Mouse (Mus musculus): ENCODE results near the gene Arcn1. TPM values are rescaled to one million over a fixed set of nuclear protein-coding genes. Genes with fewer than 3 reads are reported as not detected.

Gene Arcn1
- 147 and 168 TPM in 2 replicates for polyA plus RNA-seq (2015; fragmentation: Nextera tagmentation; extraction: Ambion mirVana)

DNA sequence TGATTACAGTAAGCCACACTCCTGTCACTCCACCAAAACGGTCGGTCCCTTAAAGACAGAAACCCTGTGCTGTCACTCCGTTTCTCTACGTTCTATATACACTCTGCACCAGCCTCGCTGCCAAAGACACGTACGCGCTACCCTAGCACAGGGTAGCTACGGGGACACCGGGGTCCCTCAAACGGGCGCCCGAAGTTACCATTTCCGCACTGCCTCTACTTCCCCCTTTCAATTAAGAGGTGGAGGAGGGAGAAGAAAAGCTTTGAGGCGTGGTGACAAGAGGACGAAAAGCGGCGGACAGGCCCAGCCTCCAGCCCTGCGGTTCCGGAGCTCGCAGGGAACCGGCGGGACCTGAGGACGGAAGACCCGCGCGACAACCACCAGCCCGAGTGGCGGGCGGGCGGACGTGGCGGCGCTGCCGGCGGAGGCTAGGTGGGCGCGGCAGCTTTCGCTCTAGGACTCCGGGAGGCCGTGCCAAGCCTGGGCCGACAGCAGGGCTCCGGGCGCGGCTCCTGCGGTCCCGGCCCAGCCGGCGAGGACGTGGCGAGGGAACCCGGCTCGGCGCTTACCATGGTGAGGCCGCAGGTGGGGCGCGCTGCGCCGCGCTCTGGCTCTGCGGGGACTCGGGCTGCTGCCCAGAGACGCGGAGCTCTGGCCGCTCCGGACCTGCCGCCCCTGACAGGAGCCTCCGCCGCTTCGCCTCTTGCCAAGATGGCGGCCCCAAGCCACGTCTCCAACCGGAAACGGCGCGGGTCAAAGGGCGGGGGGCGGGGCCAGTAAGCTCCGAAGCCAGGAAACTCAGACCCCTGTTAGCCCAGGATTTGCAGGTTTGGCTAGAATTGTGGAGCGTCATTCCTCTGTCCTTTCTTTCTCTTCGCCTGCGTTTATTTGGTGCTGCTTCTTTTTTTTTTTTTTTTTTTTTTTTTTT lies at the start of gene Arcn1, which contains the start of gene Ift46:
Gene Arcn1 (minus strand): TSS at position 745 of the 928 bp plus-strand sequence.
Gene Ift46 (plus strand): TSS at position 808 of the 928 bp plus-strand sequence.
- Histone ChIP-seq H3K9me3 (no peaks in the 10 kb centered on the region), H3K36me3 (no peaks in the 10 kb centered on the region), H3K4me2 (peak within 1 kb of the TSS; percentile 81), H3K27ac (replicated peaks) (peak within 1 kb of the TSS; percentile 96), H3K27me3 (no peaks in the 10 kb centered on the region), H3K4me1 (replicated peaks) (peaks cover 30% of the 10 kb centered on the region), H3K9ac (peak within 1 kb of the TSS; percentile 96), H3K4me3 (peak within 1 kb of the TSS; percentile 99)
- peak; percentile 92 for ATAC-seq (ENCODE audit: low read depth)
- under 1% methylated on average over 73 of the region's 82 CpGs for WGBS

DNA sequence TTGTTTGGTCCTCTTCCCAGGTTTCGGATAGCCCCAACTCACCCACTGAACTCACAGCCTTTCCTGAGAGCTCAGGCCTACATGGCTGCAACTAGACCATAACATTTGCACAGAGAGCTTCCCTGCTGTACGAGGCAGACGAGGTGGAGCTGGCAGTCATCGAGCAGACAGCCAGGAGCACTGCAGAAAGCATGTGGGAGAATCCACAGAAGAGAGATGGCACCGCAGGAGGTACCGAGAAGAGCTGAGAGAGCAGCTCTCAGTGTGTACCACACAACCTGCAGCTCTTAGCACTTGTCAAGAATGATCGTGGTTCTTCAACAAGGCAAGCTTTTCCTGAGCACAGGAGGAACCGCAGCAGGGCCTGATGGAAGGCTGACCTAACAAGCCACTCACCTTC lies 46.5 kb upstream of the Arcn1 start:
- Histone ChIP-seq H3K4me2 (no peak overlapping the region), H3K9me3 (no peaks in the 10 kb centered on the region), H3K4me1 (replicated peaks) (no peaks in the 10 kb centered on the region), H3K9ac (no peak overlapping the region), H3K4me3 (no peak overlapping the region), H3K27me3 (no peaks in the 10 kb centered on the region), H3K27ac (replicated peaks) (no peak overlapping the region), H3K36me3 (peaks cover 100% of the 10 kb centered on the region)
- no peak for ATAC-seq (ENCODE audit: low read depth)
- 95% methylated on average over 8 of the region's 8 CpGs for WGBS

DNA sequence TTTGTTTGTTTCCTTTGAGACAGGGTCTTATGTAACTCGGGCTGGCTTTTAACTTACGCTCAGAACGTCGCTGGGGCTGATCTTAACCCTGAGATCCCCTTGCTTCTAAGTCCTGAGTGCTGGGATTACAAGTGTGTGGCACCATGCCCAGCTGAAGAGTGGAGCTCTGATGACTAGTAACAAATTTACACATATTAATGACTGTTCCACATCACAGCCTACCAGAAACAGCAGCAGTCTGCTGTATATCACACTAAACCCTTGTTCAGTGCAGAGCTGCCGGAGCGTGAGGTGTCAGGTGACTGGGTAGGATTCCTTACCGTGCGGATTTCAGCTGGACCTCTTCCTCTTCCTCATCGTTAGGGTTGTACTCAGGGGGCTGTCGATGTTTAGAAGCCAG lies 42.7 kb upstream of the Arcn1 start:
- ATAC-seq (ENCODE audit: low read depth): no peak
- no peaks in the 10 kb centered on the region for H3K27me3 ChIP-seq
- no peak overlapping the region for H3K4me3 ChIP-seq
- H3K4me2 ChIP-seq: no peak overlapping the region
- 94% methylated on average over 10 of the region's 10 CpGs for WGBS
- H3K9me3 ChIP-seq: no peaks in the 10 kb centered on the region
- peaks cover 98% of the 10 kb centered on the region for H3K36me3 ChIP-seq
- H3K4me1 ChIP-seq (replicated peaks): no peaks in the 10 kb centered on the region
- no peak overlapping the region for H3K9ac ChIP-seq
- no peak overlapping the region for H3K27ac ChIP-seq (replicated peaks)

DNA sequence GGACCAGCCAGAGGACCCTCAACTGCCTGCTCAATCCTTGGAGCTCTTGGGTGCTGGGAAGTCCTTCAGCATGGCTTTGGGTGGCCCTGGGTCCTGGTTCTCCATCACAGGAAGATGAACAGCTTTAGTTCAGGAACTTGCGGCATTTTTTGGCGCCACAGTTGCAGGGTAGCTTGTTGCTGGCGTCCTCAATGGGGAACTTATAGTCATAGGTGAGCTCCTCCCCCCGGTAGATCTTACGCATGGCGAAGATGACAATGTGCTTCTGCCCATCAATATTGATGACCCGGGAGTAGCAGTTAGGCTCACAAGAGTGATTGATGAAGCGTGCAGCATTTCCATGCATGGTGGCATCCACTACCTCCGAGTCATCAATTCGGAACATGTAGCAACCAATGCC lies 40.1 kb upstream of the Arcn1 start:
- no peaks in the 10 kb centered on the region for H3K9me3 ChIP-seq

DNA sequence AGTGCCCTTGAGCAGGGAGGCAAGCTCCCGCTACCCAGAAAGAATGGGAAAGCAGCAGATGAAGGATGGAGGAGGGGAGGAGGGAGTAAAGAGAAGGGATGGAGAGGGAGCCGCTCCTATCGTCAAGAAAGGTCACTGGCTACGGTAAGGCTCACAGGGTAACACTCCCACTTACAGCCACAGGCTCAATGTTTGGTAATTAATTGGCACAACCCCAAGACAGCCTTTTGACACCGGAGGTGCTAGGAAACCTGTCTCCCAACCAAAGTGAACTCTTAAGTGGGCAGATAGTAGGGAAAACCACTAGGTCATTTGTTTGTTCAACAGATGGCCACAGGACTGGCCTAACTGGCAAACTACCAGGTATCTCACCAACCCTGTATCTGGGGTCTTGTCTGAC lies 39.5 kb upstream of the Arcn1 start:
- H3K27me3 ChIP-seq: no peaks in the 10 kb centered on the region
- no peak overlapping the region for H3K4me3 ChIP-seq
- ATAC-seq (ENCODE audit: low read depth): no peak
- H3K4me1 ChIP-seq (replicated peaks): no peaks in the 10 kb centered on the region
- no peak overlapping the region for H3K27ac ChIP-seq (replicated peaks)
- peaks cover 75% of the 10 kb centered on the region for H3K36me3 ChIP-seq
- H3K9ac ChIP-seq: no peak overlapping the region
- H3K9me3 ChIP-seq: no peaks in the 10 kb centered on the region
- 80% methylated on average over 5 of the region's 5 CpGs for WGBS
- H3K4me2 ChIP-seq: no peak overlapping the region

More for the DNA sequence above, 40.1 kb upstream of the Arcn1 start:
- Histone ChIP-seq H3K36me3 (peaks cover 82% of the 10 kb centered on the region), H3K4me3 (no peak overlapping the region), H3K9ac (no peak overlapping the region), H3K4me2 (no peak overlapping the region), H3K27me3 (no peaks in the 10 kb centered on the region), H3K27ac (replicated peaks) (no peak overlapping the region), H3K4me1 (replicated peaks) (no peaks in the 10 kb centered on the region)
- no peak for ATAC-seq (ENCODE audit: low read depth)
- 92% methylated on average over 10 of the region's 10 CpGs for WGBS

DNA sequence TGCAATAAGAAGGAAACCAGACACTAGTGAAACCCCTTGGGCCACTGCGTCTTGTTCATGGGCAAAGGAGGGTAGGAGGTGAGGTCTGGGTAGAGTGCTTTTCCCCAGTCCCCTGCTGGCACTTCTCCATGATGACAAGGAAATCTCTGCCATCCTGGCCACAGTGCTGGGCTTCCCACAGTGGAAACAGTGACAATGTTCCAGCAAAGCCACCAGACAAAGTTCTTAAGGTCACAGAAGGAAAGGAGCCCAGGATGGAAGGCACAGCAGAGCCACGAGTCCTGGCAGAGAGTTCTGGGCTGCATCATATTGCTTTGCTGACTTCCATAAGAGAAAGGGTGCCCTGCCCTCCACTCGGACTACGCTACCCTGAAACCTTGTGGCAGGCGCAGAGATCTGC lies 37.9 kb upstream of the Arcn1 start:
- Histone ChIP-seq H3K27ac (replicated peaks) (no peak overlapping the region), H3K9me3 (no peaks in the 10 kb centered on the region), H3K9ac (no peak overlapping the region), H3K4me3 (no peak overlapping the region), H3K36me3 (peaks cover 59% of the 10 kb centered on the region), H3K27me3 (peaks cover 11% of the 10 kb centered on the region), H3K4me2 (no peak overlapping the region), H3K4me1 (replicated peaks) (no peaks in the 10 kb centered on the region)
- no peak for ATAC-seq (ENCODE audit: low read depth)
- 94% methylated on average over 5 of the region's 5 CpGs for WGBS

DNA sequence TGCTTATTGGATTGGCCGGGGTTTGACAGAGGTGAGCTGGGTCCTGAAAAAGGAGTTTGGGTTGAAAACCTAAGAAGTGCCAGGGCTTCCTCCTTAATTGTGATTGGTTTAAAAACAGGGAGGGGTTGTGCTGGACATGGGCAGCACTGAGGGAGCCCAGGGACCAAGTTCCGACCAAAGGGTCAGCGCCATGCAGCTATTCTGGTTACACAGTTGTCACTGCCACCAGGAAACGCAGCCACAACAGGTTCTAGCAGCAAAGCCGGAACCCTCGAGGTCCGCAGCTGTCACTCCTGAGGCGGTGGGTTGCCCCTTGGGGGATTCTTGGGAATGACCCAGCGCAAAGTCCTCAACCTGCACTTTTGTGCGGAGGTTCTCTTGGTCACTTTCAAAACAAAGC lies 37.0 kb upstream of the Arcn1 start:
- Histone ChIP-seq H3K4me1 (replicated peaks) (peaks cover 8% of the 10 kb centered on the region), H3K36me3 (peaks cover 51% of the 10 kb centered on the region), H3K27me3 (peaks cover 14% of the 10 kb centered on the region), H3K27ac (replicated peaks) (no peak overlapping the region), H3K4me2 (no peak overlapping the region), H3K4me3 (no peak overlapping the region), H3K9ac (no peak overlapping the region), H3K9me3 (no peaks in the 10 kb centered on the region)
- 91% methylated on average over 10 of the region's 10 CpGs for WGBS
- no peak for ATAC-seq (ENCODE audit: low read depth)

DNA sequence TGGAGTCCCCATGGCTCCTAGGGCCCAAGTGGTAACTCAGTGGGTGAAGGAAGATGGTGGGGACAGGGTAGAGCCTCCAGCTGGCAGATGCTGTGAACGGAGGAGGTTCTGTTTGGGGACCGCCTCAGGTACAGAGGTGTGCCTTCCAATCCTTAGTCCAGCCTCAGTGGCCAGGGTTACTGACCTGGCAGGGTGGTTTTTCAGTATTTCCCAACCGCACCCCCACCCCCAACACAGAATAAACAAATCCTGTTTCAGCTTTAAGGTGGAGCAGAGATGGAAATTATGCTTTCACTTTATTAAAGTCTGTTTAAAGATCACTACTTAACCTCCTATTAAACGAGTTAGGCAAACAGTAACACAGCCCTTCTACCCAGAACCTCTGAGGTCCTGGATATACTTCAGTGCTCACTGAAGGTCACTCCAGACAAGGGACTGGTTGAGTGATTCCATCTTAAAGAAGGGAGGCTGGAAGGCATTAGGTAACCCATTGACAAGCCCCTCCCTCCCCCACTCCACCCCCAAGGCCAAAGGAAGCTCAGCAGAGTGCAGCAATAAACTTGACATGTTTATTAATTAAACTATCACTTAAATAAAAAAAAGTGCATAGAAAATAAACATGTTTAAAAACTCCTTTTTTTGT lies 35.3 kb upstream of the Arcn1 start, which contains the start of gene Ttc36:
Gene Ttc36 (minus strand): TSS at position 265 of the 643 bp plus-strand sequence.
- Histone ChIP-seq H3K9ac (no peak within 1 kb of the TSS), H3K27me3 (peaks cover 21% of the 10 kb centered on the region), H3K27ac (replicated peaks) (no peak within 1 kb of the TSS), H3K4me1 (replicated peaks) (peaks cover 22% of the 10 kb centered on the region), H3K36me3 (peaks cover 33% of the 10 kb centered on the region), H3K4me3 (no peak within 1 kb of the TSS), H3K4me2 (no peak within 1 kb of the TSS), H3K9me3 (no peaks in the 10 kb centered on the region)
- ATAC-seq (ENCODE audit: low read depth): no peak
- 78% methylated on average over 4 of the region's 4 CpGs for WGBS

DNA sequence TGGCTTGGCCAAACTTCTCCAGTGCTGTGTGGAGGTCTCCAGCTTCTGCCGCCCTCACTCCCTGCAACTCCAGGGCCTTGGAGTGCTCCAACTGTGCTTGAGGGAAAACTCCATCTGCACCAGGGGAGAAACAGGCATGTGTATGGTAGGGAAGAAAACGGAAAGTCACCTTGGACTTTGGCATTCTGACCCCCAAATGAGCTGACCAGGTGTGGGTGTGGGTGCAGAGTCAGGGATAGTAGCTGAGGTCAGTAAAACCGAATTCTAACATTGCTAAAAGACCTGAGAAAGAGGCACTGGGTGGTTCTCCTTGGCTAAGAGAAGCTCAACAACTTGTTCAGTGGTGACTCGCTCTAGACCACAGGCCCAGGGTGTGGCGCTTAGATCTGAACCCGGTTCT lies 34.0 kb upstream of the Arcn1 start:
- H3K9ac ChIP-seq: no peak overlapping the region
- WGBS: 82% methylated on average over 6 of the region's 6 CpGs
- no peaks in the 10 kb centered on the region for H3K9me3 ChIP-seq
- H3K27ac ChIP-seq (replicated peaks): no peak overlapping the region
- H3K36me3 ChIP-seq: peaks cover 21% of the 10 kb centered on the region
- ATAC-seq (ENCODE audit: low read depth): no peak
- H3K4me1 ChIP-seq (replicated peaks): peaks cover 22% of the 10 kb centered on the region
- H3K4me2 ChIP-seq: no peak overlapping the region
- H3K27me3 ChIP-seq: peaks cover 24% of the 10 kb centered on the region
- no peak overlapping the region for H3K4me3 ChIP-seq

DNA sequence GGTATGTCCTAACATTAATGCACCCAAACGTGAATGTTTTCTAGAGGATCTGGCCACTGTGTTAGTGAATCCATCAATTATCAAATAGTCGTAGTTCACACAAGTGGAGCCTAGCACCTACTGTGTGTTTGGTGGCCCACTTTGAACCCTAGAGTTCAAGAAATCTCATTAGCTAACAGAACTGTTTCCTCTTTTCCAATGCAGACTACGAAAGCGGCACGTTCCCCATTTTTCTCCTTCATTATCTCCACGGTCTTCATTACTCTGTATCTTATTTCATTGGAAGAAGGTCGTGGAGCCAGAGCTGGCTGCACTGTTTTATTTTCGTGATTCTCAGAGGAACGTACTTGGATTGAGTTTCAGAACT lies 32.3 kb upstream of the Arcn1 start:
- Histone ChIP-seq H3K27ac (replicated peaks) (no peak overlapping the region), H3K4me3 (peak overlapping the region; percentile 59), H3K4me2 (peak overlapping the region; percentile 94), H3K9me3 (no peaks in the 10 kb centered on the region), H3K36me3 (peaks cover 5% of the 10 kb centered on the region), H3K27me3 (peaks cover 24% of the 10 kb centered on the region), H3K4me1 (replicated peaks) (peaks cover 22% of the 10 kb centered on the region), H3K9ac (peak overlapping the region; percentile 75)
- no peak for ATAC-seq (ENCODE audit: low read depth)
- 45% methylated on average over 9 of the region's 9 CpGs for WGBS

DNA sequence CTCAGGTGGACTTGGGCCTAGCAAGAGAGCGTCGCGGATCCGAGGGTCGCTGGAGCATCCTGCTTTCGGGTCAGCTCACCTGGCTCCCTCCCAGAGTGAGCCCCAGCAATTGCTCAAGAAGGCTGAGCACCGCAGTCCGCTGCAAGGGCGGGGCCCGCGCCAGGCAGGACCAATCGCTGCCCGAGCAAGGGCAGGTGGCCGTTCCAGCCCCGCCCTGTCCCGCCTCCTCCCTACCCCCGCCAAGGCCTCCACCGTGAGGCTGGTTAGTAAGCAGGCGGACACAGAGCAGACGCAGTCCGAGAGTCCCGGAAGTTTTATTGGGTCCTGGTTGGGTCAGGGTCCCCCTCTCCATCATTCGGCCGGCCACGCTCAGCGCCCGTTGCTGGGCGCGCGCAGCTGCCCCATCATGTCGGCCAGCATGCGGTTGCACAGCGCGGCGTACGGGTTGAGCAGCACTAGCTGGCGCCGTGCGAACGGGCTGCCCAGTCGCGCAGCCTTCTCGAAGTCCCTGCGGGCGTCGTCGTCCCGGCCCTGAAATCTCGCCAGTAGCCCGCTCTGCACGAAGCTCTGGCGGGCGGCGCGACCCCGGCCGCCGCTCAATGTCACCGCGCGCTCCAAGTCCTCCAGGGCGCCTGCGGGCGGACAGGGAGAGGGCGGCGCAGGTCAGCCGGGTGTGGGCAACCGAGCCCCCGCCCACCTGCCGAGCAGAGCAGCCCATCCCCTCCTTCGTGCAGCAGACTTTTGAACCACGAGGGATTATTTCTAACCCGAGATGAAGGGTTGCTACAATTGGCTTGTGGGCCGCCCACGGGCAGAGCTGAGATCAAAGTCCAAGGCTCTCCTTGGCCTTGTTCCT lies 31.7 kb upstream of the Arcn1 start, which contains the start of gene Tmem25:
Gene Tmem25 (minus strand): TSS at position 206 of the 856 bp plus-strand sequence.
- H3K27ac ChIP-seq (replicated peaks): peak within 1 kb of the TSS; percentile 81
- H3K4me2 ChIP-seq: peak within 1 kb of the TSS; percentile 94
- peak within 1 kb of the TSS; percentile 59 for H3K4me3 ChIP-seq
- no peaks in the 10 kb centered on the region for H3K9me3 ChIP-seq
- peak; percentile 97 for ATAC-seq (ENCODE audit: low read depth)
- peak within 1 kb of the TSS; percentile 75 for H3K9ac ChIP-seq
- H3K36me3 ChIP-seq: no peaks in the 10 kb centered on the region
- under 1% methylated on average over 75 of the region's 75 CpGs for WGBS
- peaks cover 24% of the 10 kb centered on the region for H3K27me3 ChIP-seq
- H3K4me1 ChIP-seq (replicated peaks): peaks cover 22% of the 10 kb centered on the region

Measured in neural tube, embryonic 13.5 days (tissue).